Mouse (Mus musculus) frontal cortex, postnatal 25 days (tissue): ENCODE measurements at regions not wholly inside any gene's neighbourhood (a gene's known extent, or its start where the extent isn't known, plus 50 kb on each side); places are given as distances from the start of the nearest gene placed in this dataset.
"Not testable (repeated sequence)": the region's sequence is repeated elsewhere in the genome, so short reads cannot be mapped to it uniquely, and the experiment has no call there.

Source experiments
- DNase-seq, 2 experiments: peaks; one replicate each; pipeline ENCODE4 v3.0.0; 2022; ENCODE audit warnings: low spot score in 2 of 2

DNA sequence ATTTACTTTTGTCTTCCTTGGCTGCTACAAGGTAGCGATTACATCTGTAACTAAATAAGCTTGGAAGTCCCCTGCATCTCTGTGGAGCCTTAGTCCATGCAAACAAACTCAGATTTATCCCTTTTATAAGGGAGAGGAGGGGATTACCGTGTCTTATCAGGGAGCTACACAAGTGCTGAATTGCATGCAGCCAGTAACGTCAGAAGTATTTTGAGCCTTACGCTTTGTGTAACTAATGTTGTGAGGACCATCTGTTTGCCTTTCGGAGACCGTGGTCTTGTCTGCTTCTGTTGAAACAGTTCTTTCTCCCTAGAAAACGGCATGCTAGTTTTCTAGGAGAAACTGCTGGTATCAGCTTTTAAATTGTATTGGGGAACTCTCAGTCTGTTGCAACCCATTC lies 58.0 kb upstream of the Dmrta1 start:
- no peak for DNase-seq

- DNase-seq, result no peak
Measured at GRCm38 (mm10) chr4:89604721-89605120, 74.5 kb upstream of the Dmrta1 start.

DNA sequence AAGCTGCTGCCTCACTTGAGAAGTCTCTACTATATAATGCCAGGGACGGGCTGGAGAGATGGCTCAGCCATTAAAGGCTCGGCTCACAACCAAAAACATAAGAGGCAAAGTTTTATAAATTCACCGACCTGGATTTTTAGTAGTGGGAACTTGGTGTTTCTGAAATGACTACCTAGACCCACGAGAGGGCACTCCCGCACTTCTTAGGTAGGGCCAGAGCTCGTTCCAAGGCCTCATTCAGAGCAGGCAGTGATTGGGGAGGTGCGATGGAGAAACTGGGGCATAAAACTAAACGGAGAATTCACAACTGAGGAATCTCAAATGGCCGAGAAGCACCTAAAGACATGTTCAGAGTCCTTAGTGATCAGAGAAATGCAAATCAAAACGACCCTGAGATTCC lies 103.7 kb upstream of the Dmrta1 start:
- peak; percentile 28 to 39 for DNase-seq

- DNase-seq, result no peak
Measured at GRCm38 (mm10) chr4:89554711-89555466, 124.3 kb upstream of the Dmrta1 start.

- DNase-seq, result no peak
Measured at GRCm38 (mm10) chr4:89552556-89552955, 126.7 kb upstream of the Dmrta1 start.

GRCm38 (mm10) chr4:89550515-89550914 lies 128.7 kb upstream of the Dmrta1 start:
- no peak for DNase-seq

GRCm38 (mm10) chr4:89532462-89532861 lies 146.8 kb upstream of the Dmrta1 start:
- DNase-seq, result peak in 1 of 2 experiments; percentile 20

- DNase-seq, result no peak
Measured at GRCm38 (mm10) chr4:89530050-89530911, 149.0 kb upstream of the Dmrta1 start.

GRCm38 (mm10) chr4:89527966-89528365 lies 151.3 kb upstream of the Dmrta1 start:
- no peak for DNase-seq

DNA sequence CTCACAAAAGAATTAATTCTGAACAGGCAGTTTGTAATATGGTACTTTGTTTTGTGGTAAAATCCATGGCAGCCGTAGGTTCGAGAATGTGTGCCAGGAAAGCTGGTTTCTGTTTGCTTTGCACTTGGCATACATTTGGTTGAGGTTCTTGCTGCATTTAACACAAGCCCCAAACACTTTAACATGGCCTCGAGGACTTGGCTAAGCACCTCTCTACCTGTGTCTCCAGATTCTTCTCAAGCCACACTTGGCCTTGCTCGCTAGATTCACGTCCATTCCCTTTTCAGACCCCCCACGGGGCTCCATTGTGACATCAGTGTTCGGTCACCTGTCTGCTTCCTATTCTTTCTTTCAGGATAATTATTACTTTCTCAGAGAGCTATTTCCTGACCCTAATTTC lies 151.9 kb upstream of the Dmrta1 start:
- no peak for DNase-seq

DNA sequence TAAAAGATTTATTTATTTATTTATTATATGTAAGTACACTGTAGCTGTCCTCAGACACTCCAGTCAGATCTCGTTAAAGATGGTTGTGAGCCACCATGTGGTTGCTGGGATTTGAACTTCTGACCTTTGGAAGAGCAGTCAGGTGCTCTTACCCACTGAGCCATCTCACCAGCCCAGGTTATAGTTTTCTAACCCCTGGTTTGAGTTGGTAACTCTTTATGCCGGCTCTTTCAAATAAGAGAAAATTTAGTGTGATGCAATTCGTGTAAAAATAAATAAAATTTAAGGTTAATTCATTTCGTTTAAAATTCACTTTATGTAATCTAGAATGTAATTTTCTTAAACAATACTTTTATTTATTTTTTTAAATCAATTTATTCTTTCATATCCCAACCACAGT lies 153.7 kb upstream of the Dmrta1 start:
- not testable (repeated sequence) for DNase-seq

DNA sequence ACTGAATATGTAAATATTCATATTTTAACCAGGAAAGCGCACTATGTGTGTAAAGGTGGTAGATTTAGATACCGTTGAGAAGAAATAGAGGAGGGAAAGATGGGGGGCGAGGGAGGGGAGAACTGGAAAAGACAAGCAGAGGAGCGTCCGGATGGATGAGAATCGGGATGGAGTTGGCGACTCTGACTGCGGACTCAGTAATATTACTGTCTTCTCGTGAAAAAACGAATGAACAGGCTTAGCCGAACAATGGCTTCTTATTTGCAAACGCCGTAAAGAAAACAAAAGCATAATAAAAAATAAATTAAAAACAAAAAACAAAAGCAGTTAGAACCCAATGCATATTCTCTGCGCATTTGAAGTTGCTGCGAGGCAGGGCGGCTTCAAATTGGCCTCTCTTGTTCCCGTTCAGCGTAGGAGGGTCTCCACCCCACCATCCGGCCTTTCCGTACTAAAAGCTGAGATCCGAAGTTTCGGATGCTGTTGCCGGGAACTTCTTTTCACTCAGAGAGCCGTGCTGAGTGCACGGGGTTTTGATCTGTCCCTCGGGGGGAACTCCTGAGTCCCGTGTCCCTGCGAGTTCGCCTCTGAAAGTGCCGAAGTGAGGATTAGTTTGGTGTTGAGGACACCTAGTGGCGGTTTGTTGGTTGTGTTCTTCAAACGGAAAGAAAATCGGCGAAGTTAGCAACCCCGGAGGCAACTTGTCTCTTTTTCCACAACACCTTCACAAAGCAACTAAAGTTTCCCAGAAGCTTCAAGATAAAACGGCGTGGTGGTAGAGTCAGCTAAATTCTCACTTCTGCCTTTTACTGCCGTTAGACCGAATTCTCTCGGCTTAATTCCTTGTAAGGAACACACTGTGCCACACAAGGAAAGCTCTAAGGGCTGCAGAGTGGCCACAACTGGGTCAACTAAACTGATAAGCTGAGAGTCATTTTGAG lies 154.7 kb upstream of the Dmrta1 start:
- DNase-seq, result peak; percentile 15 to 21

DNA sequence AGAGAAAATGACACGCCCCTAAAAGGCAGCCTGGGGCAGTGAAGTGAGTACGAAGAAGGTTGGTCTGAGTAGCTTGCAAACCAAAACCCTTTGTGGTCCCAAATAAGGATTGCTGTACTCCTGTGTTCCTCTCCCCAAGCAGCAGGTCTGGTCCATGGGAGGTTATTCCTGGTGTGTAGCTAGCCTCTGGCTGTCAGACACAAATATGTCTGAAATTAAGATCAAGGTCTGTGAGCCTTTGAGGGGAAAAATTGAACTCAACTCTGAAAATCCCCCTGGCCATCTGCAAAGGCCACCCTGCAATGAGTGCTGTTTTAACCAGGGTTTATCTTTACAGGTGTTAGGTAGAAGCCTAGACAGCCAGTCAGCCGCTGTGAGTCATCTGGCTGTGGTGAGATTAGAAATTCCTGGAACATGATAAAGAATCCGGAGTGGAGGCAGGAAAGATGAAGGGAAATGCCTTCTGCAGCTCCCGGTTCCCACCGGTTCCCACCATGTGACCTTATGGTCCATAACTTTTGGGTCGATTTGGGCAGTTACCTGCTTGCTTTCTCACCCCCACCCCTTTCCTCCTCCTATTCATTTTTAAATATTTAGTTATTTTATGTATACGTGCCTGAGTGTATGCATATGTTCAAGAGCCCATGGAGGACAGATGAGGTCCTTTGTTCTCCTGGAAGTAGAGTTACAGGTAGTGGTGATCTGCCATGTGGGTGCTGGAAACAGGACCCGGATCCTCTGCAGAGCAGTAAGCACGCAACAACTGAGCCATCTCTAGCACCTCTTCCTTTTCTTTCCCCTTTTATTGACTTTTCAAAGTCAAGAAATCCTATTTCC lies 155.6 kb upstream of the Dmrta1 start:
- DNase-seq, result no peak

DNA sequence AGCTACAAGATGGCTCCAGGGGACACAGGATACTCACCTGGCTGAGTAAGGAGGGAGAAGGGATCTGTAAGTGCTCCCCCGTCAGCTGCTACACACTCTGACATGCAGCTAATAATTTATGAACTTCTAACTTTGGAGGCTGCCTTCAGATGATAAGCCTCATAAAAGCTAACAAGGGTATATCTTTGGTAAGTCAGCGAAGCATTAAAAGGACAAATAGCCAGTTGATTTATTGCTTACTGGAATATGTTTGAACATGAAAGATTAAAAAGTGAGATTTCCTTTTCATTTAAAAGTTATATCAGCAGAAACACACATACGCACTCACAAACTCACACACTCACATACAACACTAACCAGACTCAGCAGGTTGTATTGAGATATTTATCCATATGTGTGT lies 161.2 kb upstream of the Dmrta1 start:
- DNase-seq, result no peak

GRCm38 (mm10) chr4:89515823-89516411 lies 163.3 kb upstream of the Dmrta1 start:
- DNase-seq, result no peak

GRCm38 (mm10) chr4:89514981-89515380 lies 164.3 kb upstream of the Dmrta1 start:
- DNase-seq, result no peak

DNA sequence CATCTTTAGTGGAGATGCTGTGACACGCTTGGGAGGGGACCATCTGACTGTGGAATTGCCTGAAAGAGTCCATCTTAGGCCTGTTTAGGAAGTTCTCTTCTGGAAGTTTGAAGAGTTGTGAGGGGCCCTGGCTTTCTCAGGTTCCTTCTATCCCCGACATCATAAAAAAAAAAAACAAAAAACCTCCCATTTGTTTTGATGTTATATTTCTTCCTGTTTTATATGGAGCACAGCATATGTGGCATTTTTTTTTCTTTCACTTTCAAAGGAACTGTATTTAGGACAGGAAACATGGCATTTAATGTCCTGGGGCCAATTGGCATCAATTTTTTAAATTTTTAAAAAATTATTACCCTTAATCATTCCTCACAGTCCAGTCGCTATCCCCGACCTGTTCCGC lies 168.6 kb upstream of the Dmrta1 start:
- DNase-seq, result no peak

DNA sequence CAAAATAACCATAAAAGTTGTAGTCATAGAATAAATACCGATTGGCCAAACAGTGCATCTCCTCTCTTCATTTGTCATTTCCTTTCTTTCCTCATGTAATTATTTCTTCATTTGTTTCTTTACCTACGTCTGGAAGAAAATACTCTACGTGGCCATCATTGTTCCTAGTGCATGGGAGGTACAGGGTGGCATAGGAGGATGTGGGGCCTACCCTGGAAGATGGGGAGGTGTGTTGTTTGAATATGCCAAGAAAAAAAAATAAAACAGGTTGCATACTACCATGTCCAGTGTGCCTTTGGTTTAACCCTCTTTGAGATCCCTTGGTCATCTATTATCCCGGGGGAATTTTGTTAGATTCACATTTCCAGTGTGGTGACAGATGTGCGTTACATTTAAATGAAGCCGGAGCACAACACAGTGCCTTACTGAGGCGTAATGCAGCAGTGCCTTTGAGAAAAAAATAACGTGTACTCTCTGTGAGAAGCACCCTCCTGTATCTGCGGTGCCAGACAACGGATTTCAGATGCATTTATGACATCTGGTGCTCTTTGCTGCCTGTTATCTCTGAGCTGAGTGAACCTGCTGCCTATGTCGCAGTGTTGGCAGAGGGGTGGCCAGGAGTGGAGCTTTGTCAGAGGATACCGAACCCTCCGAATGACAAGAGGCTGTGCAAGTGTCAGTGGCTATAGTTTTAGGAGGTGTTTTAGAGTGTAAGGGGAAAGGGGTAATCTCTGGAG lies 169.4 kb upstream of the Dmrta1 start:
- DNase-seq, result no peak

DNA sequence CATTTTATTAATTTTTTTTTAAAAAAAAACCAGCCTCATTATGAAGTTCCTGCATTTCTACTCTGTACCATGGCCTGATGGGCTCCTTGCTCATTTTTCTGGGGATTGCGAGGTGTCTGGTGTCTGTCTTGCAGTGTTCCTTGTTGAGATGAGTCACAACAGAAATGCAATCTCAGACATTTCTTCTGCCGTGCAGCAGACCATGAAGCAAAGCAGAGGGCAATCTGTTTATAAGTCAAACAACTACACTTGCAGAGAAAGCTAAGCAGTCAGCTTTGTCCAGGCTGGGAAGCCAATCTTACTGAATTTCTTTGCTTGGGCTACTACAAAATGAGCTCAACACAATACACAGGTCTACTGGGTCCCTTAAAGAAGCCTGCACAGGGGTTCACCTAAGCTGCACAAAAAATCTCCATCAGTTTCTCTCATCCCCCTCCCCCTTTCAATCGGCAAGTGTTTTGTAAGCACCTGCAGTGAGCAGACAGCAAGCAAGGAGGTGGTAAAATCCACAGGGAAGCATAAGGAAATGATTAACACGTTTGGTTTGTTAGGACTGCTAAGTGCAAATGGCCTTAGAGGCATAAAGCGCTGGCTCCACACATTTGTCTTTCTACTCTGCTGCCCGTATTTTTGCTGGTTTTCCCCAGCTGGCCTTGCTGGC lies 171.0 kb upstream of the Dmrta1 start:
- DNase-seq, result no peak
